Mouse (Mus musculus): Measurements from ENCODE around the gene Invs. TPM values are rescaled to one million over a fixed set of nuclear protein-coding genes. Genes with fewer than 3 reads are reported as not detected.
"Not testable (repeated sequence)": the region's sequence is repeated elsewhere in the genome, so short reads cannot be mapped to it uniquely, and the experiment has no call there.

Invs gene
- total and polyA plus RNA-seq, 3 experiments = 2.5 to 2.7 TPM; not detected in 1

- Histone ChIP-seq H3K36me3 (ENCODE audit: control insufficient read depth in 1 of 2, insufficient read depth in 2 of 2, low read length in 2 of 2) (no peaks in the 10 kb centered on the region), H3K9ac (ENCODE audit: control insufficient read depth, low read depth, low read length, poor library complexity, severe bottlenecking) (no peak overlapping the region), H3K27ac (ENCODE audit: control insufficient read depth, low read depth, low read length) (no peak overlapping the region), H3K27me3 (ENCODE audit: control insufficient read depth in 1 of 2, insufficient read depth in 2 of 2, low read length in 2 of 2) (no peaks in the 10 kb centered on the region), H3K79me2 (ENCODE audit: control insufficient read depth, insufficient read depth, low read length, poor library complexity) (no peaks in the 10 kb centered on the region), H3K4me3 (ENCODE audit: control insufficient read depth in 1 of 2, insufficient read depth in 1 of 2, low read depth in 2 of 2, low read length in 2 of 2) (no peak overlapping the region), H3K9me3 (replicated peaks; ENCODE audit: insufficient read depth, low read length) (no peaks in the 10 kb centered on the region), H3K4me1 (ENCODE audit: control insufficient read depth in 1 of 2, insufficient read depth in 2 of 2, low read length in 2 of 2) (peaks cover 0 to 2% of the 10 kb centered on the region in 2 experiments; a peak in 1 of 4 replicates)
- DNase-seq (ENCODE audit: low read depth, low spot score) = no peak
- no peak for TF ChIP-seq NRF1 (IDR thresholded peaks at IDR 0.05; ENCODE audit: insufficient read depth, low read depth, low read length, poor library complexity, severe bottlenecking)
- TF ChIP-seq USF1 (IDR thresholded peaks at IDR 0.05; ENCODE audit: low read depth, low read length) = no peak
- no peak for TF ChIP-seq USF2 (IDR thresholded peaks at IDR 0.05; ENCODE audit: borderline replicate concordance in 1 of 2, insufficient read depth in 1 of 2, low read depth in 1 of 2, low read length in 2 of 2)
- no peak for TF ChIP-seq TAL1 (IDR thresholded peaks at IDR 0.05; ENCODE audit: low read length)
- no peak for TF ChIP-seq ZNF384 (IDR thresholded peaks at IDR 0.05; ENCODE audit: low read depth, low read length)
- no peak for TF ChIP-seq MAFK (IDR thresholded peaks at IDR 0.05; ENCODE audit: borderline replicate concordance, low read depth, low read length)
- TF ChIP-seq ELF1 (IDR thresholded peaks at IDR 0.05; ENCODE audit: low read depth, low read length) = no peak
- TF ChIP-seq POLR2A (IDR thresholded peaks at IDR 0.05; ENCODE audit: control insufficient read depth in 1 of 2, insufficient read depth in 1 of 2, low read depth in 1 of 2, low read length in 2 of 2, poor library complexity in 1 of 2) = no peak
- no peak for TF ChIP-seq MAX (IDR thresholded peaks at IDR 0.05; ENCODE audit: low read length)
- TF ChIP-seq MEF2A (IDR thresholded peaks at IDR 0.05; ENCODE audit: extremely low read depth, insufficient replicate concordance, low read depth, low read length, poor library complexity, severe bottlenecking) = no peak
- no peak for TF ChIP-seq JUND (IDR thresholded peaks at IDR 0.05; ENCODE audit: low read depth, low read length)
- TF ChIP-seq GATA1 (IDR thresholded peaks at IDR 0.05; ENCODE audit: low read depth, low read length) = no peak
- TF ChIP-seq MYB (IDR thresholded peaks at IDR 0.05; ENCODE audit: low read depth, low read length) = no peak
- no peak for TF ChIP-seq TCF12 (IDR thresholded peaks at IDR 0.05; ENCODE audit: low read depth, low read length)
- TF ChIP-seq ZC3H11A (IDR thresholded peaks at IDR 0.05; ENCODE audit: low read depth, low read length) = no peak
- TF ChIP-seq SIN3A (IDR thresholded peaks at IDR 0.05; ENCODE audit: low read length) = no peak
- TF ChIP-seq E2F4 (IDR thresholded peaks at IDR 0.05; ENCODE audit: borderline replicate concordance, low read depth, low read length) = no peak
- no peak for TF ChIP-seq MXI1 (IDR thresholded peaks at IDR 0.05; ENCODE audit: low read depth, low read length)
These were observed 123.6 kb downstream of the Invs start for GRCm38 (mm10) chr4:48403066-48403640.

- not testable (repeated sequence) for H3K4me1 ChIP-seq (ENCODE audit: control insufficient read depth in 1 of 2, insufficient read depth in 2 of 2, low read length in 2 of 2); H3K79me2 ChIP-seq (ENCODE audit: control insufficient read depth, insufficient read depth, low read length, poor library complexity); H3K9me3 ChIP-seq (replicated peaks; ENCODE audit: insufficient read depth, low read length); H3K27me3 ChIP-seq (ENCODE audit: control insufficient read depth in 1 of 2, insufficient read depth in 2 of 2, low read length in 2 of 2); H3K36me3 ChIP-seq (ENCODE audit: control insufficient read depth in 1 of 2, insufficient read depth in 2 of 2, low read length in 2 of 2); H3K27ac ChIP-seq (ENCODE audit: control insufficient read depth, low read depth, low read length)
- TF ChIP-seq MAFK (IDR thresholded peaks at IDR 0.05; ENCODE audit: borderline replicate concordance, low read depth, low read length) = peak; percentile 63
- TF ChIP-seq TBP (IDR thresholded peaks at IDR 0.05; ENCODE audit: low read depth, low read length) = peak; percentile 98
- peak; percentile 79 for TF ChIP-seq ZNF384 (IDR thresholded peaks at IDR 0.05; ENCODE audit: low read depth, low read length)
- TF ChIP-seq KAT2A (conservative IDR thresholded peaks at IDR 0.05; ENCODE audit: low read depth, low read length) = peak; percentile 51; the same call in 1 of the 2 replicates
- DNase-seq (ENCODE audit: low read depth, low spot score) = peak; percentile 91
- Histone ChIP-seq H3K9ac (ENCODE audit: control insufficient read depth, low read depth, low read length, poor library complexity, severe bottlenecking) (peak overlapping the region; percentile 64), H3K4me3 (ENCODE audit: control insufficient read depth in 1 of 2, insufficient read depth in 1 of 2, low read depth in 2 of 2, low read length in 2 of 2) (peak overlapping the region; percentile 51 to 64; a peak in 3 of 4 replicates)
These were observed 126.3 kb downstream of the Invs start for GRCm38 (mm10) chr4:48405724-48406491.
